Mouse (Mus musculus) small intestine, adult 2 months (tissue): Measurements from ENCODE around the gene Mrtfa. TPM values are rescaled to one million over a fixed set of nuclear protein-coding genes. Genes with fewer than 3 reads are reported as not detected.
A peak's percentile ranks its signal among the peaks of the same experiment; 100 is the strongest.

Source experiments
- H3K27ac ChIP-seq: fragments of 200-500 bp; 2 replicates; pipeline ENCODE4 v1.5.1; 2012; ENCODE audit warnings: low read depth, low read length, control low read depth, inconsistent platforms; ENCODE audit not compliant: insufficient read depth
- H3K27me3 ChIP-seq: fragments of 200-500 bp; 2 replicates; pipeline ENCODE4 v1.6.1; 2012; ENCODE audit warnings: mild to moderate bottlenecking, moderate library complexity, low read length, inconsistent platforms; ENCODE audit not compliant: control insufficient read depth, insufficient read depth
- H3K36me3 ChIP-seq: fragments of 200-500 bp; 2 replicates; pipeline ENCODE4 v1.6.1; 2012; ENCODE audit warnings: mild to moderate bottlenecking, low read length, control low read depth, inconsistent platforms; ENCODE audit not compliant: control insufficient read depth, insufficient read depth
- H3K4me1 ChIP-seq: fragments of 200-500 bp; 2 replicates; pipeline ENCODE4 v1.6.1; 2012; ENCODE audit warnings: low read length, inconsistent platforms, mixed read lengths; ENCODE audit not compliant: control insufficient read depth, insufficient read depth, insufficient read length
- H3K4me3 ChIP-seq: fragments of 200-500 bp; 2 replicates; pipeline ENCODE4 v1.5.1; 2012; ENCODE audit warnings: low read depth, mild to moderate bottlenecking, control low read depth, inconsistent platforms, low read length, moderate library complexity
- CTCF ChIP-seq: fragments of 200-500 bp; IDR thresholded peaks from 2 replicates; pipeline ENCODE4 v1.5.1; 2012; ENCODE audit warnings: low read depth, mild to moderate bottlenecking, control low read depth, inconsistent platforms, low read length, moderate library complexity, mixed read lengths; ENCODE audit not compliant: insufficient replicate concordance, insufficient read length; ENCODE audit errors: extremely low read depth
- POLR2A ChIP-seq: fragments of 200-500 bp; IDR thresholded peaks from 2 replicates; pipeline ENCODE4 v1.6.1; 2012; ENCODE audit warnings: low read depth, mild to moderate bottlenecking, control low read depth, inconsistent platforms, low read length, moderate library complexity
- WGBS: fragments of 180-500 bp; shearing (Covaris S2); methylation state at CpG from one replicate; pipeline ENCODE4 v1.1.7; 2018; 5-methylcytosine and 5-hydroxymethylcytosine counted together
- polyA plus RNA-seq: library from polyadenylated mRNA; depleted of rRNA; stranded (reverse); fragments of >200 nt; gene quantifications from 2 replicates; pipeline ENCODE4 v1.2.3, GENCODE M21; 2012

The Mrtfa gene
- polyA plus RNA-seq, 1 experiment: 34.5 TPM

DNA sequence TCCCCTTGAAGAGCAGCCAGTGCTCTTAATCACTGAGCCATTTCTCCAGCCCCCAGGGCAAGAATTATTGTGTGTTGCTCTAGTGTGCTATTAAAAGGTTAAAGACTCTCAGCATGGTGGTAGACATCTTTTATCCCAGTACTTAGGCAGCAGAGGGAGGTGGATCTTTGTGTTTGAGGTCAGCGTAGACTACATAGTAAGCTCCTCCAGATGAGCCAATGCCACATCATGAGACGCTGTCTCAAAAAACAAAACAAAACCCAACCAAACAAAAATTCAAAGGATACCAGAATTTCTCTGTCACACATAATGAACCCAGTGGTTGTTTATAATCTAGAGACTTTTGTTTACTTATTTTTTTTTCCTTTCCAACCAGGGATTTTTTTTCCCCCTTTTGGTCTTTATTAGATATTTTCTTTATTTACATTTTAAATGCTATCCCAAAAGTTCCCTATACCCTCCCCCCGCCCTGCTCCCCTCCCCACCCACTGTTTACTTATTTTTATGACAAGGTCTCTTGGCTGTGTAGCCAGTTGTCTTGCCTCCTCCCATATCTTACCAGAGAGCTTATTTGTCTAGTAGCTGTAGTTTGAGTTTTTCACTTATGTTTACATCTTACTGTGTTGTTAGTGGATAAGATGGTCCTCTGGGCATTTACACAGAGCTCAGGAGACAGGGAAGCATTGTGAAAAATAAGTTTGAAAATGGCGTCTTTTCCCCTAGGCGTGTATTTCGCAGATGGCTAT lies 194.3 kb downstream of the Mrtfa start:
- H3K36me3 ChIP-seq: no peaks in the 10 kb centered on the region
- H3K27me3 ChIP-seq: no peaks in the 10 kb centered on the region
- WGBS: 74% methylated on average over 6 of the region's 6 CpGs
- no peaks in the 10 kb centered on the region for H3K4me1 ChIP-seq
- peak overlapping the region; percentile 46; the same call in 1 of the 2 replicates for H3K27ac ChIP-seq
- no peak for TF ChIP-seq CTCF
- no peak for TF ChIP-seq POLR2A
- no peak overlapping the region for H3K4me3 ChIP-seq

DNA sequence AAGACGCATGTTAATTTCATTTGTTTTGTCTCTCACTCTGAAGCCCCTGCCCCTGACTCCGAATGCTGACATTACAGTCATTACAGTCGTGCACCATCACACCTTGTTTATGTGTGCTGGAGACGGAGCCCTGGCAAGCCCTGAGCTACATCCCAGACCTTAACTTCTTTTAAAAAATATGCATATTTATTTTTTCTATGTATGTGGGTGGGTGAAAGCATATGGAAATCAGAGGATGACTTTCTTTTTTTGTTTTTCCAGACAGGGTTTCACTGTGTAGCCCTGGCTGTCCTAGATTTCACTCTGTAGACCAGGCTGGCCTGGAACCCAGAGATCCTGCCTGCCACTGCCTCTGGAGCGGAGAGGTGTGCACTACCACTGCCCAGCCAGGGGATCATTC lies 195.6 kb downstream of the Mrtfa start:
- no peaks in the 10 kb centered on the region for H3K36me3 ChIP-seq
- H3K27me3 ChIP-seq: no peaks in the 10 kb centered on the region
- no peak for TF ChIP-seq CTCF
- no peak for TF ChIP-seq POLR2A
- no peak overlapping the region for H3K27ac ChIP-seq
- no peaks in the 10 kb centered on the region for H3K4me1 ChIP-seq
- H3K4me3 ChIP-seq: no peak overlapping the region
- 92% methylated on average over 5 of the region's 5 CpGs for WGBS

DNA sequence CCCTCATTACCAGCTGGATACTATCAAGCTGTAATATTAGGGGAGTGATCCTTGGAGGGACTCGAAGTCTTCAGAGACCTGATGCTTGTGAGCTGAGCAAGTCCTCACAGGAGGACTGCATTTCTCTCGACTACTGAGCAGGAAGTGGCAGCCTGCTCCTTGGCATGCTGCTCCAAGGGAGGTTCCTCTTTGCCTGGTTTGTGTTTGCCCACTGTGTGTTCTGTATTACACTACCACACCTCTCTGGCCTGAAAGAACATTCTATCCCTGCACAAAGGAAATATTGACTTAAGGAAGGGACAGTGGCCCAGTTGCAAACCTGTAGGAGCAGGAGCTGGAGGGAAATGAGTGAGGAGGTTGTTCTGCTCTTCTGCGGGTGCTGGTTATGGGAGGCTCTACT lies 200.8 kb downstream of the Mrtfa start:
- Histone ChIP-seq H3K27me3 (no peaks in the 10 kb centered on the region), H3K4me3 (no peak overlapping the region), H3K36me3 (no peaks in the 10 kb centered on the region), H3K4me1 (no peaks in the 10 kb centered on the region), H3K27ac (peak overlapping the region; percentile 69)
- TF ChIP-seq CTCF: no peak
- TF ChIP-seq POLR2A: no peak
- 14% methylated on average over 3 of the region's 3 CpGs for WGBS

DNA sequence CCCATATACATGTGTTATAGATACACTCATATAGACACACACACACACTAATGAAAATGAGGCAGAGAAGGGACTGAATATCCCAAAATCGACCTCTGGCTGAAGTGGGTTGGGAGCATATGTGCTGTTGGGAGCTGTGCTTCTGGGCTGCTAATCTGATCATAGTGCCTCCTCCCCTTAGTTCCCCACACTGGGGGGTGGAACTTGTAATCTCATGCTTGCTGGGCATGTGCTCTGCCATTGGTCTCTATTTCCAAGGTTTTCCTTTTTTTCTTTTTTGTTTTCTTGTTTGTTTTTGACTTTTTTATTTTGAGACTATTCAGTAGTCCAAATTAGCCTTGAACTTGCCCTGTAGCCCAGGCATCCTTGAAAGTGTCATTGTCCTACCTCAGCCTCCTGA lies 202.2 kb downstream of the Mrtfa start:
- no peaks in the 10 kb centered on the region for H3K36me3 ChIP-seq
- peaks cover 1% of the 10 kb centered on the region; the same call in 1 of the 2 replicates for H3K4me1 ChIP-seq
- H3K27ac ChIP-seq: no peak overlapping the region
- H3K4me3 ChIP-seq: no peak overlapping the region
- H3K27me3 ChIP-seq: no peaks in the 10 kb centered on the region
- TF ChIP-seq CTCF (no peak), POLR2A (no peak)
- WGBS: 26% methylated on average over 1 of the region's 1 CpGs

DNA sequence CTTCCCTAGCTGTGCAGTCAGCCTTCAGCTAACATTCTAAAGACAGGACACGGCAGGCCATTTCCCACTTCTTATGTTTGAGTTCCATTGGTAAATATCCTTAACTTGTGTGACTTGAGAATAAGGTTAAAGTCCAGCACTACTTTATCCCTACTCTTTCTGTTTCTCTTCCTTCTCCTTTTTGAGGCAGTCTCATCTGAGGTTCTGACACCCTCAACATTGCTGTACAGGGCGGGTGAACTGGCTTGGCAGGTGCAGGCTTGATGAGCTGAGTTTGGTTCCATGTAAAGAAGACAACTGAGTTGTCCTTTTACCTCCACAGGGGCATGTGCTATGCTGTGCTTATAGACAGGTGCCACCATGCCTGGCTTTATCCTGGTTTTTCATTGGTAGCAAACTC lies 207.3 kb downstream of the Mrtfa start:
- WGBS: 32% methylated on average over 2 of the region's 2 CpGs
- Histone ChIP-seq H3K4me1 (peaks cover 6% of the 10 kb centered on the region; the same call in 1 of the 2 replicates), H3K4me3 (no peak overlapping the region), H3K36me3 (no peaks in the 10 kb centered on the region), H3K27ac (peak overlapping the region; percentile 67), H3K27me3 (no peaks in the 10 kb centered on the region)
- TF ChIP-seq CTCF: no peak
- no peak for TF ChIP-seq POLR2A

DNA sequence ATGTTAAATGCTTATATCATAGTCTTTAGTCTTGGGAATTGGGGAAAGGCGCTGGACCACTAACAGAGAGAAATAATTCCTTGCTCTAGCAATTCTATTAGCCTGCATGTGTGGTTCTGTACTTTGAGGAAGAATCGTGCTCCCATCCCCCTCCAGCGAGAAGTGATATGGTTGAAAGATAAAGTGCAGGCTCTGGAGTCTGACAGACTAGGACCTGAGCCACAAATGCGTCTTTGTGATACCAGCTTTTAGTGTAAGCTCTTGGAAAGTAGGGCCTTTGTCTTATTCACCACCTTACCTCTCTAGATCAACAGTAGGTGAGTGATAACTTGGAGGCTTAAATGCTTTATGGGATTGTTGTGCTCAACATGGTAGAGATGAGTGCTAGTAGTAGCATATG lies 209.4 kb downstream of the Mrtfa start:
- 75% methylated on average over 4 of the region's 4 CpGs for WGBS
- no peak for TF ChIP-seq POLR2A
- TF ChIP-seq CTCF: no peak
- Histone ChIP-seq H3K27me3 (no peaks in the 10 kb centered on the region), H3K4me3 (no peak overlapping the region), H3K27ac (no peak overlapping the region), H3K36me3 (no peaks in the 10 kb centered on the region), H3K4me1 (peaks cover 6% of the 10 kb centered on the region; the same call in 1 of the 2 replicates)

DNA sequence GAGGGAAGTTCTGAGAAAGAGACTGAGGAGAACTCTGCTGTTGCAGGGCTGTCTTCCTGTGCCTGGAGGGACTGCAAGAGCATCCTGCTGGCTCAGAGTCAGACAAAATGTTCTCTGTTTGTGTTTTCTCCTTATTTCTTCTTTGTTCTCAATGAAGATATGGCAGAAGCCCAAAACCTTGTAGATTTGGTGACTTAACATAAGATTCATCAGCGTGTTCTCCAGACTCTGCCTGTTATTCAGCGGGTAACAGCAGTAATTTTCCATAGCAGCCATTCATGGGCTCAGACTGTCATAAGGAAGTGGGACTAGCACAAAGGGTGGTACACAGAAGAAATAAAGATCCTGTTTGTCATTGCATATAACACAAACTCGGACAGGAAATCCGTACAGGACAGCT lies 210.9 kb downstream of the Mrtfa start:
- 14% methylated on average over 4 of the region's 4 CpGs for WGBS
- no peaks in the 10 kb centered on the region for H3K36me3 ChIP-seq
- no peak overlapping the region; the same call in 1 of the 2 replicates for H3K27ac ChIP-seq
- TF ChIP-seq CTCF (no peak), POLR2A (no peak)
- H3K4me3 ChIP-seq: no peak overlapping the region
- H3K4me1 ChIP-seq: peaks cover 6% of the 10 kb centered on the region; the same call in 1 of the 2 replicates
- no peaks in the 10 kb centered on the region for H3K27me3 ChIP-seq
